In genomic region chr8:61426671-61427070, GRCm38 (mm10) we compare ENCODE assay signal across 24 mouse cellular contexts.
DNase-seq lines count a peak whose midpoint lies in the region; ATAC-seq and TF ChIP-seq lines count a peak whose summit lies in the region.
"Had no signal": no experiment of that assay in that cellular context is flagged by ENCODE, and none has a peak within 500 bp of the region (broad histone marks: within the 10 kb centered on the region; RNA-seq: fewer than 3 reads in every experiment).

No protein-coding gene starts in this region.

- no peak for TF ChIP-seq RAD21 in MEL (IDR thresholded peaks at IDR 0.05; ENCODE audit: low read depth, low read length)

- TF ChIP-seq EP300 in MEL (IDR thresholded peaks at IDR 0.05; ENCODE audit: low read depth in 1 of 2, low read length in 2 of 2): peak in 1 of 2 experiments; percentile 54; a peak in 2 of 4 replicates

- whole genome bisulfite sequencing in hindbrain, embryonic 16.5 days: 72% methylated on average over 5 of the region's 5 CpGs

- no peaks in the 10 kb centered on the region for H3K9me3 ChIP-seq in MEL (replicated peaks; ENCODE audit: insufficient read depth, low read length)
- no peaks in the 10 kb centered on the region for H3K9me3 ChIP-seq in hindbrain, embryonic 16.5 days (ENCODE audit: control insufficient read depth, low read length)
- H3K9me3 ChIP-seq: embryonic facial prominence, embryonic 15.5 days; forebrain, embryonic 15.5 days; heart, embryonic 10.5 days; hindbrain, embryonic 12.5 days had no signal

- no peaks in the 10 kb centered on the region for H3K27me3 ChIP-seq in MEL (ENCODE audit: control insufficient read depth in 1 of 2, insufficient read depth in 2 of 2, low read length in 2 of 2)
- no peaks in the 10 kb centered on the region for H3K27me3 ChIP-seq in hindbrain, embryonic 16.5 days (replicated peaks; ENCODE audit: control insufficient read depth, insufficient read depth, low read length)
- H3K27me3 ChIP-seq: CH12.LX; embryonic facial prominence, embryonic 15.5 days; forebrain, embryonic 15.5 days; hindbrain, embryonic 12.5 days; Patski had no signal

- H3K9ac ChIP-seq in MEL (ENCODE audit: control insufficient read depth, low read depth, low read length, poor library complexity, severe bottlenecking): peak overlapping the region; percentile 51
- H3K9ac ChIP-seq in hindbrain, embryonic 16.5 days (ENCODE audit: low read depth, low read length): no peak overlapping the region
- H3K9ac ChIP-seq: embryonic facial prominence, embryonic 15.5 days; forebrain, embryonic 15.5 days; hindbrain, embryonic 12.5 days had no signal

- ATAC-seq in CD4-positive, CD25-positive, alpha-beta regulatory T cell, adult 4 months: peak; percentile 49
- peak; percentile 37 for ATAC-seq in activated CD4-positive, CD25-positive, alpha-beta regulatory T cell, adult 4 months
- ATAC-seq in hindbrain, embryonic 16.5 days: no peak
- ATAC-seq in megakaryocyte progenitor cell, adult 5-6 weeks (replicated peaks; ENCODE audit: poor library complexity): no peak; the same call in 1 of the 2 replicates
- ATAC-seq: forebrain, embryonic 15.5 days; hindbrain, postnatal 0 days; intestine, embryonic 16.5 days; Patski had no signal

- TF ChIP-seq POLR2A in MEL (IDR thresholded peaks at IDR 0.05; ENCODE audit: control insufficient read depth in 1 of 2, insufficient read depth in 1 of 2, low read depth in 1 of 2, low read length in 2 of 2, poor library complexity in 1 of 2): no peak

- peak; percentile 72 for DNase-seq in MEL (ENCODE audit: low read depth, low spot score)
- DNase-seq in adipocyte (ENCODE audit: low spot score): no peak
- DNase-seq in ovary, postnatal 10 days (ENCODE audit: low spot score): no peak
- DNase-seq: adrenal gland, postnatal 14 days; cerebellum, adult 18-20 months; cerebellum, adult 9-11 months; embryo, embryonic 11 days; heart, adult 18-20 months; heart, postnatal 10 days; heart, postnatal 4 days; kidney, adult 2 months had no signal

- no peaks in the 10 kb centered on the region for H3K79me2 ChIP-seq in MEL (ENCODE audit: control insufficient read depth, insufficient read depth, low read length, poor library complexity)

- H3K36me3 ChIP-seq in MEL (ENCODE audit: control insufficient read depth in 1 of 2, insufficient read depth in 2 of 2, low read length in 2 of 2): peaks cover 0 to 17% of the 10 kb centered on the region in 2 experiments; a peak in 2 of 4 replicates
- no peaks in the 10 kb centered on the region for H3K36me3 ChIP-seq in hindbrain, embryonic 16.5 days (ENCODE audit: control insufficient read depth, insufficient read depth, low read length)
- H3K36me3 ChIP-seq: embryonic facial prominence, embryonic 15.5 days; forebrain, embryonic 15.5 days; heart, embryonic 10.5 days; hindbrain, embryonic 12.5 days had no signal

- no peak overlapping the region for H3K4me2 ChIP-seq in hindbrain, embryonic 16.5 days (ENCODE audit: low read length)
- H3K4me2 ChIP-seq: embryonic facial prominence, embryonic 15.5 days; forebrain, embryonic 15.5 days; hindbrain, embryonic 12.5 days had no signal

- H3K4me1 ChIP-seq in MEL (ENCODE audit: control insufficient read depth in 1 of 2, insufficient read depth in 2 of 2, low read length in 2 of 2): peaks cover 3 to 19% of the 10 kb centered on the region in 2 experiments; a peak in 3 of 4 replicates
- H3K4me1 ChIP-seq in hindbrain, embryonic 16.5 days (ENCODE audit: control insufficient read depth, insufficient read depth, low read depth, low read length): peaks cover 2% of the 10 kb centered on the region; the same call in 1 of the 2 replicates
- H3K4me1 ChIP-seq: heart, embryonic 10.5 days had no signal

- peak overlapping the region; percentile 39 to 45 for H3K4me3 ChIP-seq in MEL (ENCODE audit: control insufficient read depth in 1 of 2, insufficient read depth in 1 of 2, low read depth in 2 of 2, low read length in 2 of 2)
- H3K4me3 ChIP-seq in hindbrain, embryonic 16.5 days (ENCODE audit: low read length): no peak overlapping the region
- H3K4me3 ChIP-seq: embryonic facial prominence, embryonic 15.5 days; erythroblast, embryonic 14.5 days; forebrain, embryonic 15.5 days; heart, embryonic 10.5 days; hindbrain, embryonic 12.5 days had no signal

- no peak for TF ChIP-seq CTCF in MEL (IDR thresholded peaks at IDR 0.05 in 2 of 3, conservative IDR thresholded peaks at IDR 0.05 in 1 of 3; ENCODE audit: control insufficient read depth in 1 of 3, insufficient read depth in 1 of 3, low read depth in 2 of 3, low read length in 3 of 3, poor library complexity in 1 of 3, severe bottlenecking in 1 of 3)

- peak overlapping the region; percentile 94 for H3K27ac ChIP-seq in MEL (ENCODE audit: control insufficient read depth, low read depth, low read length)
- no peak overlapping the region for H3K27ac ChIP-seq in hindbrain, embryonic 16.5 days (ENCODE audit: low read depth, low read length)
- H3K27ac ChIP-seq: embryonic facial prominence, embryonic 15.5 days; forebrain, embryonic 15.5 days; heart, embryonic 10.5 days; hindbrain, embryonic 12.5 days; hindbrain, postnatal 0 days had no signal

TF ChIP-seq in MEL, 35 proteins besides CTCF, POLR2A, EP300 and RAD21:
- TF ChIP-seq TAL1 (IDR thresholded peaks at IDR 0.05; ENCODE audit: low read length): no peak
- 0 out of 2 replicates have a peak, but pooled peaks have one; percentile 28 for TF ChIP-seq CHD2 (IDR thresholded peaks at IDR 0.05; ENCODE audit: low read length)
- TF ChIP-seq E2F4 (IDR thresholded peaks at IDR 0.05; ENCODE audit: borderline replicate concordance, low read depth, low read length): no peak
- no peak for TF ChIP-seq NELFE (IDR thresholded peaks at IDR 0.05; ENCODE audit: low read depth, low read length)
- TF ChIP-seq MYC (IDR thresholded peaks at IDR 0.05; ENCODE audit: low read depth, low read length): no peak
- TF ChIP-seq MXI1 (IDR thresholded peaks at IDR 0.05; ENCODE audit: low read depth, low read length): peak; percentile 0; the same call in 1 of the 2 replicates

Comparison
In these comparisons a context has a peak if more than half of its experiments do, and no peak if none do; other contexts are left out.
1. ATAC-seq: peak in CD4-positive, CD25-positive, alpha-beta regulatory T cell, adult 4 months (single experiment) and activated CD4-positive, CD25-positive, alpha-beta regulatory T cell, adult 4 months (single experiment); none in hindbrain, embryonic 16.5 days (single experiment) and megakaryocyte progenitor cell, adult 5-6 weeks (single experiment).